Mouse (Mus musculus): ENCODE results near the gene Gprc5c. TPM values are rescaled to one million over a fixed set of nuclear protein-coding genes. Genes with fewer than 3 reads are reported as not detected.

Gene Gprc5c
- polyA plus RNA-seq, 1 experiment from 2014 or later: 55.7 TPM

GRCm38 (mm10) chr11:114873022-114873817 is 22.3 kb downstream of the Gprc5c start:
- Histone ChIP-seq H3K4me3 (no peak overlapping the region), H3K9me3 (no peaks in the 10 kb centered on the region), H3K27ac (peak overlapping the region; percentile 71), H3K4me2 (replicated peaks) (no peak overlapping the region), H3K36me3 (peaks cover 31% of the 10 kb centered on the region), H3K4me1 (peaks cover 29% of the 10 kb centered on the region), H3K9ac (no peak overlapping the region), H3K27me3 (no peaks in the 10 kb centered on the region)
- 21% methylated on average over 6 of the region's 6 CpGs for WGBS
- ATAC-seq (ENCODE audit: insufficient number of reproducible peaks, insufficient read depth, low FRiP score, low TSS enrichment): no peak

DNA sequence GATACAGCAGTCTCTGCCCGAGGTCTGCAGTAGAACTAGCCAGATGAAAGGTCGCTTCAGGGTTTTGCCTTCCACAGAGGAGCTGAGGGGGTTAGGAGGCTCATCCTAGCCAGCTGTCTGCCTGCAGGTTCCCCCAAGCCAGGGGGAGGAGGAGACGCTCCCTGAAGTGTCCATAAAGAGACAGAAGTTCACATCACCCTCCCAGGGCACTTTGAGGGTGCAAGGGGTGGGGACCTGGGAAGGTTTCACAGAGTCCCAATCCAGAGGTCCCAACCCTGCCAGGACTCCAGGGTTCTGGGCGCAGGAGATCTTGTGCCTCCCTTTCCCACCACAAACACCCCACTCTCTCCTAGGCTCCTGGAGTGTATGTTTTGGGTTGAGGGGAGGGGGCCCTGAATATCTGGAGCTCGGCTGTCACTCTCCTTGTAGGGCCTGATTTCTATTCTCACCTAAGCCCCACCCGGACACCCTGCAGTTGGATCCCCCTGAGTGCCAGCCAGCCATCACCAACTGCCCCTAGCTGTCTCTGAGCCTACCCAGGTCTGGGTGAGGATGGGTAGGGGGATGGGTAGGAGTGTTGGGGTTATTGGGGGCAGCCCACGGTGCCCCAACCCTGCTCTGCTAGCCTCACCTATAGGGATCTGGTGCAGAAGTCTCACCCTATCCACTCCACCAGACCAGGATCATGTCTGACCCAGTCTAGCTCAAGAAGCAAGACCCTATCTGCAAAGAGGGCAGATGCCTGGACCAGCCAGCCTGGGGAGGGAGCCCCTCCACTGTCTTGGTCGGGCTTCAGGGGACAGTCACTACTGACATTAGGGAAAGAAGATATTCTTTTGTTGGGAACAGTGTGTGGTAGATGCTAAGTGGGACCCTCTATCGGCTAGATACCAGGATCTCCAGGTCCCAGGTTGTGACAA is 23.5 kb downstream of the Gprc5c start:
- Histone ChIP-seq H3K4me1 (peaks cover 29% of the 10 kb centered on the region), H3K36me3 (peaks cover 19% of the 10 kb centered on the region), H3K27ac (no peak overlapping the region), H3K9me3 (no peaks in the 10 kb centered on the region), H3K27me3 (no peaks in the 10 kb centered on the region), H3K9ac (no peak overlapping the region), H3K4me2 (replicated peaks) (no peak overlapping the region), H3K4me3 (no peak overlapping the region)
- WGBS: 57% methylated on average over 9 of the region's 9 CpGs
- ATAC-seq (ENCODE audit: insufficient number of reproducible peaks, insufficient read depth, low FRiP score, low TSS enrichment): peak; percentile 9; the same call in 1 of the 2 replicates

- no peak for ATAC-seq (ENCODE audit: insufficient number of reproducible peaks, insufficient read depth, low FRiP score, low TSS enrichment)
- no peaks in the 10 kb centered on the region for H3K9me3 ChIP-seq
- no peak overlapping the region for H3K9ac ChIP-seq
- H3K27me3 ChIP-seq: no peaks in the 10 kb centered on the region
- H3K27ac ChIP-seq: no peak overlapping the region
- peak overlapping the region; percentile 17; the same call in 1 of the 2 replicates for H3K4me2 ChIP-seq (replicated peaks)
- peaks cover 29% of the 10 kb centered on the region for H3K4me1 ChIP-seq
- H3K4me3 ChIP-seq: no peak overlapping the region
- WGBS: 4% methylated on average over 9 of the region's 9 CpGs
- peaks cover 16% of the 10 kb centered on the region for H3K36me3 ChIP-seq
Measured at GRCm38 (mm10) chr11:114875301-114875801, 24.4 kb downstream of the Gprc5c start.

DNA sequence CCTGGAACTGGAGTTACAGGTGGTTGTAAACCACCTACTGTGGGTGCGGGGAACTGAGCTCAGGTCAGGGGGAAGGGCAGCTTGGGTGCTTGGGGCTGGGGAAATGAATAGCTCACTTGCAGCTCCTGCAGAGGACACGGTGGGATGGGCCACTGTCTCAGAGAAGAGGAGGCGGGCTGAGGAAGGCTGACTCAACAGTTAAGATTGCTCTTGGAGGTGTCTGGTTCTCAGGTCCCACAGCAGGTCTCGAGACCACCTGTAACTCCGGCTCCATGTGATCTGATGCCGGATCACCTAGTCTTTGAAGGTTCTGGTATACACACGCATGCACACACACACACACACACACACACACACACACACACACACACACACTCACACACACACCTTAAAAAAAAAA is 25.2 kb downstream of the Gprc5c start:
- Histone ChIP-seq H3K4me1 (peaks cover 29% of the 10 kb centered on the region), H3K27ac (no peak overlapping the region), H3K36me3 (peaks cover 8% of the 10 kb centered on the region), H3K4me3 (no peak overlapping the region), H3K4me2 (replicated peaks) (no peak overlapping the region), H3K27me3 (no peaks in the 10 kb centered on the region), H3K9ac (no peak overlapping the region), H3K9me3 (no peaks in the 10 kb centered on the region)
- 28% methylated on average over 7 of the region's 7 CpGs for WGBS
- no peak for ATAC-seq (ENCODE audit: insufficient number of reproducible peaks, insufficient read depth, low FRiP score, low TSS enrichment)

- Histone ChIP-seq H3K9ac (no peak overlapping the region), H3K4me1 (peaks cover 29% of the 10 kb centered on the region), H3K4me2 (replicated peaks) (no peak overlapping the region), H3K9me3 (no peaks in the 10 kb centered on the region), H3K36me3 (peaks cover 4% of the 10 kb centered on the region), H3K27ac (no peak overlapping the region), H3K4me3 (no peak overlapping the region), H3K27me3 (no peaks in the 10 kb centered on the region)
- WGBS: 25% methylated on average over 2 of the region's 2 CpGs
- ATAC-seq (ENCODE audit: insufficient number of reproducible peaks, insufficient read depth, low FRiP score, low TSS enrichment): no peak
Measured at GRCm38 (mm10) chr11:114876621-114877020, 25.7 kb downstream of the Gprc5c start.

GRCm38 (mm10) chr11:114877145-114877544 is 26.2 kb downstream of the Gprc5c start:
- WGBS: 55% methylated on average over 3 of the region's 3 CpGs
- Histone ChIP-seq H3K36me3 (no peaks in the 10 kb centered on the region; the same call in 1 of the 2 replicates), H3K27me3 (no peaks in the 10 kb centered on the region), H3K4me2 (replicated peaks) (no peak overlapping the region), H3K4me3 (no peak overlapping the region), H3K4me1 (peaks cover 29% of the 10 kb centered on the region), H3K9me3 (no peaks in the 10 kb centered on the region), H3K27ac (no peak overlapping the region), H3K9ac (no peak overlapping the region)
- no peak for ATAC-seq (ENCODE audit: insufficient number of reproducible peaks, insufficient read depth, low FRiP score, low TSS enrichment)

DNA sequence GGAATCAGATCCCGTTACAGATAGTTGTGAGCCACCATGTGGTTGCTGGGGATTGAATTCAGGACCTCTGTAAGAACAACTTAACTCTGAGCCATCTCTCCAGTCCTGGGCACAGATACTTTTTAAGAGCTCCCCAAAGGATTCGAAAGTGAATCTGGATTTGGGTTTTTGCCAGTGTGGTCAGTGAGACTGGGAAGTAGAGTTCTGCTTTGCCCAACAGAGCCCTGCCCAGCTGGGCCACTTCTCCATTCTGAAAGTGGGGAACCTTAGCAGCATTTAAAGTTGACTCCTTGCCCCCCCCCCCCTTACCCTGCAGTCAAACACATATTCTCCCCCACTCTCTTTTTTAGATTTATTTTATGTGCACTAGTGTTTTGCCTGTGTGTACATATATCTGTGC is 28.7 kb downstream of the Gprc5c start:
- peaks cover 18% of the 10 kb centered on the region for H3K4me1 ChIP-seq
- H3K4me2 ChIP-seq (replicated peaks): no peak overlapping the region
- H3K4me3 ChIP-seq: no peak overlapping the region
- no peaks in the 10 kb centered on the region for H3K36me3 ChIP-seq
- ATAC-seq (ENCODE audit: insufficient number of reproducible peaks, insufficient read depth, low FRiP score, low TSS enrichment): no peak
- H3K9me3 ChIP-seq: no peaks in the 10 kb centered on the region
- H3K27ac ChIP-seq: no peak overlapping the region
- H3K27me3 ChIP-seq: no peaks in the 10 kb centered on the region
- H3K9ac ChIP-seq: no peak overlapping the region
- WGBS: 76% methylated on average over 2 of the region's 2 CpGs

DNA sequence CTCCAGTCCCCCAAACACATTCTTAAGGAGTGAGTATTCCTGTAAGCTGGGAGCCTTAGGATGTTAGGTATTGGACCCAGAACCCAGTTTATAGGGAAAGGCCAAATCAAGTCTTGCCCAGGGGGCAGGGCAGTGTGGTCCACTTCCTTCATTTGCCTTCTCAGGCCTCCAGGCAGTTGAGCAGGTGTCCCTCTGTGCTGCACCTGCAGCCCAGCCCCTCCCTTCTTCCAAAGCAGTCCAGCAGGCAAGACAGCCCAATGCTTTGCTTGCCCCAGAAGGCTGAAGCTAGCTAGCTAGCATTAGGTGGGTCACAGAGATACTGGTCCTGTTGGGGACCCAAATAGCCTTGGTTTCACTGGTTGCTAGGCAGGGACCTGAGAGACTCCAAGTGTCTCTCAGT is 29.2 kb downstream of the Gprc5c start:
- Histone ChIP-seq H3K27me3 (no peaks in the 10 kb centered on the region), H3K9ac (no peak overlapping the region), H3K27ac (no peak overlapping the region), H3K9me3 (no peaks in the 10 kb centered on the region), H3K4me3 (no peak overlapping the region), H3K4me1 (peaks cover 14% of the 10 kb centered on the region), H3K4me2 (replicated peaks) (no peak overlapping the region), H3K36me3 (no peaks in the 10 kb centered on the region)
- ATAC-seq (ENCODE audit: insufficient number of reproducible peaks, insufficient read depth, low FRiP score, low TSS enrichment): no peak

DNA sequence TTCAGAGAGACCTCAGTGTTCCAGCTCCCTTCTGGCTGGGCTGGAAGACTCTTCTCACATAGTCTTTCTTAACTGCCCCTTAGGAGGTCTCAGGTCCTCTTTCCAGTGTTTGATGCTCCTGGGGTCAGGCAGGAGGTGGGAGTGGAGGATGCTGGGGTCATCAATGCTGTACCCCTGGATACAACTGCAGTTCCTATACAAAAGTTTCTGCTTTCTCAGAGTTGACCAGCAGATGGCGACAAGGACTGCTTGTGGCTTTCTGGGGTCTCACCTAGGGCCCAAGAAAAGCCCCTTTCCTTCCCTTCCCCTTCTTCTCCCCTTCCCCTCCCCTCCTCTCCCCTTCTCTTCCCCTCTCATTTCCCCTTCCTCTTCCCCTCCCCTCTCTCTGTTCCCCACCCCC is 29.6 kb downstream of the Gprc5c start:
- no peaks in the 10 kb centered on the region for H3K27me3 ChIP-seq
- no peak overlapping the region for H3K4me2 ChIP-seq (replicated peaks)
- H3K27ac ChIP-seq: no peak overlapping the region
- peaks cover 10% of the 10 kb centered on the region for H3K4me1 ChIP-seq
- H3K36me3 ChIP-seq: no peaks in the 10 kb centered on the region
- ATAC-seq (ENCODE audit: insufficient number of reproducible peaks, insufficient read depth, low FRiP score, low TSS enrichment): no peak
- H3K9ac ChIP-seq: no peak overlapping the region
- H3K9me3 ChIP-seq: no peaks in the 10 kb centered on the region
- WGBS: 0% methylated on average over 1 of the region's 1 CpGs
- no peak overlapping the region for H3K4me3 ChIP-seq

- Histone ChIP-seq H3K9ac (no peak overlapping the region), H3K27ac (no peak overlapping the region), H3K27me3 (no peaks in the 10 kb centered on the region), H3K4me3 (no peak overlapping the region), H3K36me3 (no peaks in the 10 kb centered on the region), H3K4me2 (replicated peaks) (no peak overlapping the region), H3K9me3 (no peaks in the 10 kb centered on the region), H3K4me1 (0 out of 2 replicates have a peak, but pooled peaks cover 3% of the 10 kb centered on the region)
- ATAC-seq (ENCODE audit: insufficient number of reproducible peaks, insufficient read depth, low FRiP score, low TSS enrichment): no peak
- WGBS: 86% methylated on average over 4 of the region's 4 CpGs
Measured at GRCm38 (mm10) chr11:114883251-114883789, 32.4 kb downstream of the Gprc5c start.

- H3K4me2 ChIP-seq (replicated peaks): no peak overlapping the region
- no peak overlapping the region for H3K4me3 ChIP-seq
- H3K27me3 ChIP-seq: no peaks in the 10 kb centered on the region
- 88% methylated on average over 4 of the region's 4 CpGs for WGBS
- H3K36me3 ChIP-seq: no peaks in the 10 kb centered on the region
- no peak for ATAC-seq (ENCODE audit: insufficient number of reproducible peaks, insufficient read depth, low FRiP score, low TSS enrichment)
- no peaks in the 10 kb centered on the region for H3K9me3 ChIP-seq
- no peak overlapping the region for H3K9ac ChIP-seq
- no peak overlapping the region for H3K27ac ChIP-seq
- 0 out of 2 replicates have a peak, but pooled peaks cover 3% of the 10 kb centered on the region for H3K4me1 ChIP-seq
Measured at GRCm38 (mm10) chr11:114884380-114885100, 33.6 kb downstream of the Gprc5c start.
